Mouse (Mus musculus) right cerebral cortex, postnatal 14 days (tissue): ENCODE measurements around the gene Emc3.

Experiments
- DNase-seq: peaks from one replicate; pipeline ENCODE4 v3.0.0; 2022

Emc3 gene

GRCm38 (mm10) chr6:113494258-113494788 lies 37.1 kb downstream of the Emc3 start:
- peak; percentile 79 for DNase-seq

GRCm38 (mm10) chr6:113492101-113492864 lies 39.2 kb downstream of the Emc3 start:
- DNase-seq, result peak; percentile 43

GRCm38 (mm10) chr6:113489410-113489809 lies 42.0 kb downstream of the Emc3 start:
- no peak for DNase-seq

- DNase-seq, result no peak
Observed at GRCm38 (mm10) chr6:113487125-113487576, 44.3 kb downstream of the Emc3 start.

- DNase-seq, result no peak
Observed at GRCm38 (mm10) chr6:113483729-113484128, 47.7 kb downstream of the Emc3 start.

- peak; percentile 89 for DNase-seq
Observed at GRCm38 (mm10) chr6:113483100-113483615, 48.3 kb downstream of the Emc3 start, which contains the start of gene Creld1. Gene Creld1 (plus strand): TSS chr6:113483297.

GRCm38 (mm10) chr6:113482477-113483099 lies 48.9 kb downstream of the Emc3 start:
- DNase-seq, result peak; percentile 63

- no peak for DNase-seq
Observed at GRCm38 (mm10) chr6:113480555-113481373, 50.7 kb downstream of the Emc3 start.

- no peak for DNase-seq
Observed at GRCm38 (mm10) chr6:113478906-113479305, 52.5 kb downstream of the Emc3 start.

GRCm38 (mm10) chr6:113477353-113477752 lies 54.1 kb downstream of the Emc3 start:
- no peak for DNase-seq

- no peak for DNase-seq
Observed at GRCm38 (mm10) chr6:113473715-113474114, 57.7 kb downstream of the Emc3 start.

- DNase-seq, result no peak
Observed at GRCm38 (mm10) chr6:113473246-113473645, 58.2 kb downstream of the Emc3 start.

GRCm38 (mm10) chr6:113472061-113472460 lies 59.4 kb downstream of the Emc3 start:
- DNase-seq, result no peak

- no peak for DNase-seq
Observed at GRCm38 (mm10) chr6:113471297-113471936, 60.0 kb downstream of the Emc3 start, which contains the start of gene Il17rc. Gene Il17rc (plus strand): TSS chr6:113471427.

GRCm38 (mm10) chr6:113469432-113469831 lies 62.0 kb downstream of the Emc3 start:
- peak; percentile 78 for DNase-seq

- peak; percentile 64 for DNase-seq
Observed at GRCm38 (mm10) chr6:113469021-113469420, 62.4 kb downstream of the Emc3 start.

- no peak for DNase-seq
Observed at GRCm38 (mm10) chr6:113468512-113468911, 62.9 kb downstream of the Emc3 start.

- no peak for DNase-seq
Observed at GRCm38 (mm10) chr6:113465602-113466001, 65.8 kb downstream of the Emc3 start.
